Mouse (Mus musculus): ENCODE results near the gene Atp5k. TPM values are rescaled to one million over a fixed set of nuclear protein-coding genes. Genes with fewer than 3 reads are reported as not detected.

Atp5k gene
- total and polyA plus RNA-seq, 2 experiments from 2014 or later: 90.9 to 539 TPM

DNA sequence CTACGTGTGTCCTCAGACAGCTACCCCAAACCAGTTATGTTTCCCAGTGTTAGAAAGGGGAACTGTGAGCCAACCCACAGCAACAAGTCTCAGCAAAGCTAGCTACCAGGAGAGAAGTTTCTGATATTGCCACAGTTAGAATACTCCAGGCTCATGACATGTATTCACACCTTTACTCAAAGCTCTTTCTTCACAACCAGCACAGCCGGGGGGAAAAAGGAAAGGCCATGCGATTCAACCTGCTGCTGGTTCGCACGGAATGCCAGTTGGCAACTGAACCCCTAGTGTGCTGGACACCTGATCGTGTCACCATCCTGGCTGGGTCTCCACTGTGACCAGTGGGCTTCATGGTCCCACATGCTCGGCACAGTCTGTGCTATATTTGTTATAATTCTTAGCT lies 13.6 kb upstream of the Atp5k start:
- H3K9me3 ChIP-seq (ENCODE audit: low read length): no peaks in the 10 kb centered on the region
- H3K27me3 ChIP-seq (ENCODE audit: insufficient read depth, low read length): 0 out of 2 replicates have a peak, but pooled peaks cover 4% of the 10 kb centered on the region
- H3K4me3 ChIP-seq (ENCODE audit: low read depth, low read length): no peak overlapping the region
- H3K4me1 ChIP-seq (ENCODE audit: insufficient read depth, low read length): no peaks in the 10 kb centered on the region
- no peak for TF ChIP-seq CTCF (IDR thresholded peaks at IDR 0.05)
- ATAC-seq (ENCODE audit: low FRiP score) (no peak), DNase-seq (ENCODE audit: low spot score) (no peak)
- 88% methylated on average over 7 of the region's 7 CpGs for WGBS
- H3K36me3 ChIP-seq (ENCODE audit: insufficient read depth, low read length): no peaks in the 10 kb centered on the region
- no peak overlapping the region for H3K27ac ChIP-seq (ENCODE audit: low read depth, low read length)
- no peak overlapping the region for H3K4me2 ChIP-seq (ENCODE audit: low read depth, low read length, poor library complexity, severe bottlenecking)
- H3K9ac ChIP-seq (replicated peaks; ENCODE audit: low read length, poor library complexity, severe bottlenecking): no peak overlapping the region

DNA sequence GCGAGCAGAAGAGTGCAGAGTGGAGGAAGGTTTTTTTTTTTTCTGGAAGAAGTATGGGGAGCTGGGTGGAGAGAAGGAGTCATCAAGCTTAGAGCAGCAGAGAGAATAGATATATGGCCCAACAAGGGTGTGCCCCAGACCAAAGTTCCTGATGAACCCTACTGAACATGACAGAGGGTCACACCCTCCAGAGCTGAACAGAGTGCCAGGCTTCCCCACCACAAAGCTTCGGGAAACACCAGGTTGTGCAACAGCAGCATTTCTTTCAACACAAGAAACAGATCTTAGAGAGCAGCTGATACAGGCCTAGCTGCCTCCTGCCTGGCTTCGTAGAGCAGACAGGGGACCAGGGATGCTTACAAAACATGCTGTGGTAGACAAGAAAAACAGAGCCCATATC lies 12.7 kb upstream of the Atp5k start:
- DNase-seq (ENCODE audit: low spot score): no peak
- Histone ChIP-seq H3K4me2 (ENCODE audit: low read depth, low read length, poor library complexity, severe bottlenecking) (no peak overlapping the region), H3K27me3 (ENCODE audit: insufficient read depth, low read length) (0 out of 2 replicates have a peak, but pooled peaks cover 4% of the 10 kb centered on the region), H3K9me3 (ENCODE audit: low read length) (no peaks in the 10 kb centered on the region), H3K27ac (ENCODE audit: low read depth, low read length) (no peak overlapping the region), H3K4me3 (ENCODE audit: low read depth, low read length) (no peak overlapping the region), H3K36me3 (ENCODE audit: insufficient read depth, low read length) (no peaks in the 10 kb centered on the region), H3K4me1 (ENCODE audit: insufficient read depth, low read length) (no peaks in the 10 kb centered on the region), H3K9ac (replicated peaks; ENCODE audit: low read length, poor library complexity, severe bottlenecking) (no peak overlapping the region)
- TF ChIP-seq CTCF (IDR thresholded peaks at IDR 0.05): no peak
- no peak for ATAC-seq (ENCODE audit: low FRiP score)
- 80% methylated on average over 3 of the region's 3 CpGs for WGBS

GRCm38 (mm10) chr5:108436101-108436500 lies 1.9 kb upstream of the Atp5k start:
- peaks cover 3% of the 10 kb centered on the region; the same call in 1 of the 2 replicates for H3K36me3 ChIP-seq (ENCODE audit: insufficient read depth, low read length)
- H3K4me2 ChIP-seq (ENCODE audit: low read depth, low read length, poor library complexity, severe bottlenecking): no peak overlapping the region
- H3K27ac ChIP-seq (ENCODE audit: low read depth, low read length): no peak overlapping the region
- peaks cover 4% of the 10 kb centered on the region; the same call in 1 of the 2 replicates for H3K4me1 ChIP-seq (ENCODE audit: insufficient read depth, low read length)
- no peak overlapping the region for H3K9ac ChIP-seq (replicated peaks; ENCODE audit: low read length, poor library complexity, severe bottlenecking)
- 72% methylated on average over 2 of the region's 2 CpGs for WGBS
- H3K27me3 ChIP-seq (ENCODE audit: insufficient read depth, low read length): no peaks in the 10 kb centered on the region
- no peaks in the 10 kb centered on the region for H3K9me3 ChIP-seq (ENCODE audit: low read length)
- H3K4me3 ChIP-seq (ENCODE audit: low read depth, low read length): no peak overlapping the region
- TF ChIP-seq CTCF (IDR thresholded peaks at IDR 0.05): no peak
- ATAC-seq (ENCODE audit: low FRiP score): no peak
- DNase-seq (ENCODE audit: low spot score): no peak

- no peak overlapping the region for H3K9ac ChIP-seq (replicated peaks; ENCODE audit: low read length, poor library complexity, severe bottlenecking)
- no peak overlapping the region for H3K4me2 ChIP-seq (ENCODE audit: low read depth, low read length, poor library complexity, severe bottlenecking)
- no peak overlapping the region for H3K27ac ChIP-seq (ENCODE audit: low read depth, low read length)
- no peak overlapping the region for H3K4me3 ChIP-seq (ENCODE audit: low read depth, low read length)
- H3K9me3 ChIP-seq (ENCODE audit: low read length): no peaks in the 10 kb centered on the region
- no peak for TF ChIP-seq CTCF (IDR thresholded peaks at IDR 0.05)
- 93% methylated on average over 6 of the region's 6 CpGs for WGBS
- H3K27me3 ChIP-seq (ENCODE audit: insufficient read depth, low read length): no peaks in the 10 kb centered on the region
- ATAC-seq (ENCODE audit: low FRiP score) (no peak), DNase-seq (ENCODE audit: low spot score) (no peak)
- peaks cover 7% of the 10 kb centered on the region; the same call in 1 of the 2 replicates for H3K36me3 ChIP-seq (ENCODE audit: insufficient read depth, low read length)
- H3K4me1 ChIP-seq (ENCODE audit: insufficient read depth, low read length): peaks cover 4% of the 10 kb centered on the region; the same call in 1 of the 2 replicates
Measured at GRCm38 (mm10) chr5:108431196-108431595, 3.1 kb downstream of the Atp5k start.

GRCm38 (mm10) chr5:108427186-108427585 lies 7.1 kb downstream of the Atp5k start:
- Histone ChIP-seq H3K4me1 (ENCODE audit: insufficient read depth, low read length) (no peaks in the 10 kb centered on the region), H3K36me3 (ENCODE audit: insufficient read depth, low read length) (peaks cover 3% of the 10 kb centered on the region; the same call in 1 of the 2 replicates), H3K4me3 (ENCODE audit: low read depth, low read length) (no peak overlapping the region), H3K9me3 (ENCODE audit: low read length) (no peaks in the 10 kb centered on the region), H3K27ac (ENCODE audit: low read depth, low read length) (no peak overlapping the region), H3K27me3 (ENCODE audit: insufficient read depth, low read length) (no peaks in the 10 kb centered on the region), H3K9ac (replicated peaks; ENCODE audit: low read length, poor library complexity, severe bottlenecking) (no peak overlapping the region), H3K4me2 (ENCODE audit: low read depth, low read length, poor library complexity, severe bottlenecking) (no peak overlapping the region)
- ATAC-seq (ENCODE audit: low FRiP score) (no peak), DNase-seq (ENCODE audit: low spot score) (peak; percentile 42)
- 69% methylated on average over 1 of the region's 1 CpGs for WGBS
- TF ChIP-seq CTCF (IDR thresholded peaks at IDR 0.05): peak; percentile 78

- Histone ChIP-seq H3K36me3 (ENCODE audit: insufficient read depth, low read length) (no peaks in the 10 kb centered on the region), H3K27ac (ENCODE audit: low read depth, low read length) (no peak overlapping the region), H3K9ac (replicated peaks; ENCODE audit: low read length, poor library complexity, severe bottlenecking) (no peak overlapping the region), H3K4me3 (ENCODE audit: low read depth, low read length) (no peak overlapping the region), H3K4me1 (ENCODE audit: insufficient read depth, low read length) (no peaks in the 10 kb centered on the region), H3K9me3 (ENCODE audit: low read length) (no peaks in the 10 kb centered on the region), H3K4me2 (ENCODE audit: low read depth, low read length, poor library complexity, severe bottlenecking) (no peak overlapping the region), H3K27me3 (ENCODE audit: insufficient read depth, low read length) (no peaks in the 10 kb centered on the region)
- DNase-seq (ENCODE audit: low spot score): no peak
- WGBS: 80% methylated on average over 2 of the region's 2 CpGs
- ATAC-seq (ENCODE audit: low FRiP score): no peak
- no peak for TF ChIP-seq CTCF (IDR thresholded peaks at IDR 0.05)
Measured at GRCm38 (mm10) chr5:108423427-108423826, 10.8 kb downstream of the Atp5k start.

Measured in midbrain, postnatal 0 days (tissue).